Mouse (Mus musculus): Measurements from ENCODE around the gene Upf1. TPM values are rescaled to one million over a fixed set of nuclear protein-coding genes. Genes with fewer than 3 reads are reported as not detected.

Gene Upf1
- 1.9 TPM for polyA plus RNA-seq (2014; fragmentation: Illumina TruSeq; extraction: RNeasy Lipid Tissue Mini Kit (QIAGEN cat#74804); ENCODE audit: low read depth, low replicate concordance)

DNA sequence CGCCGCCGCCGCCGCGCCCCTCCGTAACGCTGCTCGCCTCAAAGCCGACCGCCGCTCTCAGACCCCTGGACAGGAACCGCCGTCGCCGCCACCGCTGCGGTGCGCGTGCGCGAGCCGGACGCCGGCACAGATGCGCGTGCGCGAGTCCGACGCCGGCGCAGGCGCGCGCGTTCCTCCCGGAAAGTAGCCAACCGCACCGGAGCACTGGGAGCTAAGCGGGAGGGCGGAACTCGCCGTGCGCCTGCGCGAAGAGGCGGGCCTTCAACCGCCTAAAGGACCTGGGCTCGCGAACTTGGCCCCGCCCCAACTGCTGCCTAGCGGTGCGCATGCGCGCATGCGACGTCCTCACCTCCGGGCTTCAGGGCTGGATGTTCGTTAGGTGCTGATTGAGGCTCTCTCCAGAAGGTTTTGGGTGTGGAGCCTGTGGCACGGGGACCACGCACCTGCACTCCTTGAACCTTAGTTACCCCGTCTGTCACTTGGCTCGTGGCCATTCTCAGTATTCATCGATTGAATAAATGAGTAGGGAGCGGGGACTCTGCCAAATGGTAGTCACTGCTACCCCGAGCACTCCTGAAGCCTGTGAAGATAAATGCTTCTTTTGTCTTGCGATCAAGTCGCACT is at the start of gene Upf1:
TSS of gene Upf1 (minus strand) at position 85 of the 624 bp plus-strand sequence.

GRCm38 (mm10) chr8:70373397-70374317 is 20.6 kb upstream of the Upf1 start, which contains the start of gene Comp:
Comp (plus strand) TSS chr8:70373558.

GRCm38 (mm10) chr8:70329124-70329834 is 23.8 kb downstream of the Upf1 start, which contains the start of gene Gdf1:
Gdf1 (plus strand) TSS chr8:70329817.

GRCm38 (mm10) chr8:70315624-70316510 is 37.2 kb downstream of the Upf1 start, which contains the start of gene Cers1:
Cers1 (plus strand) TSS chr8:70315775.

DNA sequence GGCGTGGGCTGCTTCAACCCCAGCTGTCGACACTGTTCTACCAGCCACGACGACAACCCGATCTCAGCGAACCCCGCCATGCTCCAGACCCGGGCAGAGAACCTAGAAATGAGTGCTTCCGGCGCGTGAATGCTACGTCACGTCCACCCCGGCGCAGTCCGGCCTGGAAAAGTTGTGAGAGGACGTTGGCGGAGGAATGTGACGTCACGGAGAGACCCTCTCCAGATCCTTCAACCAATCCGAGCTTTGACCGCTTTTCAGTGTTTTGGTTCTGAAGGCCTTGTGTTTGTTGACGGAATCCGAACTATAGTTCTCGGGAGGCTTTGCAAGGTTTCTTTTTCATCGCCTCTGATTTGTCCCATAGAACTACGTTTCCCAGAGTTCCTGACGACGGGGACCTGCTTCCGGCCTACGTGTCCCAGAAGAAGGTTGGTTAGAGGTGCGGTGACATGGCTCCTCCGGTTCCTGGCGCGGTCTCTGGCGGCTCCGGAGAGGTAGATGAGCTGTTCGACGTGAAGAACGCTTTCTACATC is 50.7 kb downstream of the Upf1 start, which contains the start of the genes Ddx49 and Cope:
TSS of gene Ddx49 (minus strand) at position 132 of the 533 bp plus-strand sequence.
TSS of gene Cope (plus strand) at position 161 of the 533 bp plus-strand sequence.

DNA sequence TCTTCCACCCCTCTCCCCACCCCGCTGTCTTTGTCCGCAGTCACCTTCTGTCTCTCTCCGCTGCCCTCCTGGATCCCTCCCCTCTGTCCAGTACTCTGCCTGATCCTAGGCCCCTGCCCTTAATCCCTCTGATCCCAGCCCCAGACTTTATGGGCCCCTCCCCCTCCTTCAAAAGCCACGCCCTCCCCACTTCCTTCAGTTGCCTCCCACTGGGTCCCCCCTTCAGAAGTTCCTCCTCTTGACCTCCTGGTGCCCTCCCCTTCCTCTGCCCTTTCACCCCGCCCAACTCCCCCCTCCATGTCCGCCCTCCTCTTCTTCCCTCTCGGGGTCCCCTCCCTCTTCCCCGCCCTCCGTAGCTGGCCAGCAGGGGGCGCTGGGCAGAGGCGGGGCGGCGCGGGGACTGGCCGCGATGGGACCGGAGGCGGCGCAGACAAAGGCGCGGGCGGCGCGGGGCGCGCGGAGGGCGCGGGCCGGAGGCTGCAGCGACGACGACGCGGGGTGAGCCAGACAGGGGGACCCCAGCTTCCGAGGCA is 70.4 kb downstream of the Upf1 start, which contains the start of gene Homer3:
TSS of gene Homer3 (plus strand) at position 225 of the 533 bp plus-strand sequence.

Other genes with a start within 250 kb of the Upf1 start
- gene Ncan, start 232.4 kb downstream of the Upf1 start, polyA plus RNA-seq (2014; fragmentation: Illumina TruSeq; extraction: RNeasy Lipid Tissue Mini Kit (QIAGEN cat#74804); ENCODE audit: low read depth, low replicate concordance), result not detected
- 1.2 TPM for gene Nr2c2ap, start 221.9 kb downstream of the Upf1 start, polyA plus RNA-seq (2014; fragmentation: Illumina TruSeq; extraction: RNeasy Lipid Tissue Mini Kit (QIAGEN cat#74804); ENCODE audit: low read depth, low replicate concordance)
- 0.81 TPM for gene Rfxank, start 214.1 kb downstream of the Upf1 start, polyA plus RNA-seq (2014; fragmentation: Illumina TruSeq; extraction: RNeasy Lipid Tissue Mini Kit (QIAGEN cat#74804); ENCODE audit: low read depth, low replicate concordance)
- gene Borcs8, start 213.8 kb downstream of the Upf1 start, polyA plus RNA-seq (2014; fragmentation: Illumina TruSeq; extraction: RNeasy Lipid Tissue Mini Kit (QIAGEN cat#74804); ENCODE audit: low read depth, low replicate concordance), result 9.1 TPM
- not detected for gene Mef2b, start 213.6 kb downstream of the Upf1 start, polyA plus RNA-seq (2014; fragmentation: Illumina TruSeq; extraction: RNeasy Lipid Tissue Mini Kit (QIAGEN cat#74804); ENCODE audit: low read depth, low replicate concordance)
- 4.8 TPM for gene Tmem161a, start 180.9 kb downstream of the Upf1 start, polyA plus RNA-seq (2014; fragmentation: Illumina TruSeq; extraction: RNeasy Lipid Tissue Mini Kit (QIAGEN cat#74804); ENCODE audit: low read depth, low replicate concordance)
- gene Slc25a42, start 141.0 kb downstream of the Upf1 start, polyA plus RNA-seq (2014; fragmentation: Illumina TruSeq; extraction: RNeasy Lipid Tissue Mini Kit (QIAGEN cat#74804); ENCODE audit: low read depth, low replicate concordance), result 4.1 TPM
- gene Sugp2, start 119.1 kb downstream of the Upf1 start, polyA plus RNA-seq (2014; fragmentation: Illumina TruSeq; extraction: RNeasy Lipid Tissue Mini Kit (QIAGEN cat#74804); ENCODE audit: low read depth, low replicate concordance), result 3.2 TPM
- gene Armc6, start 118.8 kb downstream of the Upf1 start, polyA plus RNA-seq (2014; fragmentation: Illumina TruSeq; extraction: RNeasy Lipid Tissue Mini Kit (QIAGEN cat#74804); ENCODE audit: low read depth, low replicate concordance), result 0.93 TPM
- gene Homer3, start 70.5 kb downstream of the Upf1 start, polyA plus RNA-seq (2014; fragmentation: Illumina TruSeq; extraction: RNeasy Lipid Tissue Mini Kit (QIAGEN cat#74804); ENCODE audit: low read depth, low replicate concordance), result not detected
- 2.9 TPM for gene Ddx49, start 50.8 kb downstream of the Upf1 start, polyA plus RNA-seq (2014; fragmentation: Illumina TruSeq; extraction: RNeasy Lipid Tissue Mini Kit (QIAGEN cat#74804); ENCODE audit: low read depth, low replicate concordance)
- gene Cope, start 50.8 kb downstream of the Upf1 start, polyA plus RNA-seq (2014; fragmentation: Illumina TruSeq; extraction: RNeasy Lipid Tissue Mini Kit (QIAGEN cat#74804); ENCODE audit: low read depth, low replicate concordance), result 0.65 TPM
- not detected for gene Cers1, start 37.5 kb downstream of the Upf1 start, polyA plus RNA-seq (2014; fragmentation: Illumina TruSeq; extraction: RNeasy Lipid Tissue Mini Kit (QIAGEN cat#74804); ENCODE audit: low read depth, low replicate concordance)
- not detected for gene Gdf1, start 23.5 kb downstream of the Upf1 start, polyA plus RNA-seq (2014; fragmentation: Illumina TruSeq; extraction: RNeasy Lipid Tissue Mini Kit (QIAGEN cat#74804); ENCODE audit: low read depth, low replicate concordance)
- not detected for gene Comp, start 20.3 kb upstream of the Upf1 start, polyA plus RNA-seq (2014; fragmentation: Illumina TruSeq; extraction: RNeasy Lipid Tissue Mini Kit (QIAGEN cat#74804); ENCODE audit: low read depth, low replicate concordance)
- 0.93 TPM for gene Crtc1, start 86.3 kb upstream of the Upf1 start, polyA plus RNA-seq (2014; fragmentation: Illumina TruSeq; extraction: RNeasy Lipid Tissue Mini Kit (QIAGEN cat#74804); ENCODE audit: low read depth, low replicate concordance)
- gene Klhl26, start 123.7 kb upstream of the Upf1 start, polyA plus RNA-seq (2014; fragmentation: Illumina TruSeq; extraction: RNeasy Lipid Tissue Mini Kit (QIAGEN cat#74804); ENCODE audit: low read depth, low replicate concordance), result 2.1 TPM
- gene Tmem59l, start 134.1 kb upstream of the Upf1 start, polyA plus RNA-seq (2014; fragmentation: Illumina TruSeq; extraction: RNeasy Lipid Tissue Mini Kit (QIAGEN cat#74804); ENCODE audit: low read depth, low replicate concordance), result not detected
- gene Crlf1, start 139.9 kb upstream of the Upf1 start, polyA plus RNA-seq (2014; fragmentation: Illumina TruSeq; extraction: RNeasy Lipid Tissue Mini Kit (QIAGEN cat#74804); ENCODE audit: low read depth, low replicate concordance), result not detected
- gene Rex1bd, start 153.5 kb upstream of the Upf1 start, polyA plus RNA-seq (2014; fragmentation: Illumina TruSeq; extraction: RNeasy Lipid Tissue Mini Kit (QIAGEN cat#74804); ENCODE audit: low read depth, low replicate concordance), result 0.77 TPM
- 2.4 TPM for gene Uba52, start 157.5 kb upstream of the Upf1 start, polyA plus RNA-seq (2014; fragmentation: Illumina TruSeq; extraction: RNeasy Lipid Tissue Mini Kit (QIAGEN cat#74804); ENCODE audit: low read depth, low replicate concordance)
- 2.8 TPM for gene Fkbp8, start 174.4 kb upstream of the Upf1 start, polyA plus RNA-seq (2014; fragmentation: Illumina TruSeq; extraction: RNeasy Lipid Tissue Mini Kit (QIAGEN cat#74804); ENCODE audit: low read depth, low replicate concordance)
- 9.4 TPM for gene Kxd1, start 174.7 kb upstream of the Upf1 start, polyA plus RNA-seq (2014; fragmentation: Illumina TruSeq; extraction: RNeasy Lipid Tissue Mini Kit (QIAGEN cat#74804); ENCODE audit: low read depth, low replicate concordance)
- 0.32 TPM for gene Ell, start 186.2 kb upstream of the Upf1 start, polyA plus RNA-seq (2014; fragmentation: Illumina TruSeq; extraction: RNeasy Lipid Tissue Mini Kit (QIAGEN cat#74804); ENCODE audit: low read depth, low replicate concordance)
- not detected for gene Isyna1, start 241.1 kb upstream of the Upf1 start, polyA plus RNA-seq (2014; fragmentation: Illumina TruSeq; extraction: RNeasy Lipid Tissue Mini Kit (QIAGEN cat#74804); ENCODE audit: low read depth, low replicate concordance)

All from kidney, adult 10 weeks (tissue).